Mouse (Mus musculus) left cerebral cortex, adult 18-20 months (tissue): ENCODE results near the gene Trit1. TPM values are rescaled to one million over a fixed set of nuclear protein-coding genes. Genes with fewer than 3 reads are reported as not detected.
"Not testable (repeated sequence)": the region's sequence is repeated elsewhere in the genome, so short reads cannot be mapped to it uniquely, and the experiment has no call there.

ENCODE experiments used
- DNase-seq, 2 experiments: peaks; one replicate each; pipeline ENCODE4 v3.0.0; 2021 to 2022; ENCODE audit warnings: low spot score in 2 of 2, mixed read lengths in 1 of 2
- long read RNA-seq, 2 experiments: library from polyadenylated mRNA; stranded (forward); transcript quantifications; one replicate each; pipeline ENCODE4 v2.0.0; 2021
- total RNA-seq, 2 experiments: library from RNA; stranded (reverse); gene quantifications; 2 replicates each; pipeline ENCODE4 v1.2.3; 2021

Trit1 gene
- total RNA-seq = 10 to 100 TPM; 18.0 to 18.2 TPM
- long read RNA-seq, experiment 1, transcript Trit1-201 (11 exons, 2,074 nt) = major isoform, 7 of 19 reads
- long read RNA-seq, experiment 1, partial matches to known transcripts = 2 of 19 reads
- long read RNA-seq, experiment 1, other reads (novel, unspliced or antisense) = 10 of 19 reads
- long read RNA-seq, experiment 2, partial matches to known transcripts = 1 of 10 reads
- long read RNA-seq, experiment 2, other reads (novel, unspliced or antisense) = 6 of 10 reads

DNA sequence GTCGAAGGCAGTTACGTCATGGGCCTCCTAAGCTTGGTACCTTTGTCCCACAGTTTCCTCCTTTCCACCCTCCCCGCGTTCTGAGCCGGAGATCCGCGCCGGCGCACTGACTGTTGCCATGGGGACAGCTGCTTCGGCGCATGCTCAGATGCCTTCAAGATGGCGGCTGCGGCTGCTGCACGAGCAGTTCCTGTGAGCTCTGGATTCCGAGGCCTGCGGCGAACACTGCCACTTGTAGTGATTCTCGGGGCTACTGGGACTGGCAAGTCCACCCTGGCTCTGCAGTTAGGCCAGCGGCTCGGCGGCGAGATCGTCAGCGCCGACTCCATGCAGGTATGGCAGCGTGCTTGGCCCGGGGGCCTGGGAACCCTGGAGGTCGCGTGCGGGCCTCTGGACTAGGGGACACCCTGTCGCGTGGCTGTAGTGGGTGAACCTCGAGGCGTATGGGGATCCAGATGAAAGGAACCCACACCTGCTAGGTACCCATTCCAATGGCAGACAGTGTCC is at the start of gene Trit1:
Gene Trit1 (plus strand): TSS at position 147 of the 507 bp plus-strand sequence.
- peak; percentile 96 for DNase-seq

- DNase-seq = no peak
These were observed 48.3 kb upstream of the Trit1 start for GRCm38 (mm10) chr4:122968106-122968505.

GRCm38 (mm10) chr4:122971191-122971590 is 45.2 kb upstream of the Trit1 start:
- DNase-seq = no peak

GRCm38 (mm10) chr4:122971646-122972045 is 44.8 kb upstream of the Trit1 start:
- no peak for DNase-seq

DNA sequence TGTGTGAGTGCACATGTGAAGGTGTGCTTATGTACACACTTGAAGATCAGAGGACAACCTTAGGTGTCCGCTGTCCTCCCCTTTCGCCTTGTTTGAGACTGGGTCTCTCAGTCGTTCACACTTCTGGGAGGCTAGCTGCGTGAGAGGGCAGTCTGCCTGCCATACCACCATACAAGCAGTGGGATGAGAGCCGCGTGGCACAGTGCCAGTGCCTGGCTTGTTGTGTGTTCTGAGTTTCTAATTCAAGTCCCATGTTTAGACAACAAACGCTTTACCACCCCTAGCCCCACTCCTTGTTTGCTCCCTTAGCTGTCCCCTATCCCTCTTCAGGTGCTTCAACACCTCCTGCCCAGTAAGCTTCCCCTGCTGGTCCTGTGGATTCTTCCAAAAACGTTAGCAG is 44.3 kb upstream of the Trit1 start:
- no peak for DNase-seq

GRCm38 (mm10) chr4:122974976-122975520 is 41.3 kb upstream of the Trit1 start:
- no peak for DNase-seq

DNA sequence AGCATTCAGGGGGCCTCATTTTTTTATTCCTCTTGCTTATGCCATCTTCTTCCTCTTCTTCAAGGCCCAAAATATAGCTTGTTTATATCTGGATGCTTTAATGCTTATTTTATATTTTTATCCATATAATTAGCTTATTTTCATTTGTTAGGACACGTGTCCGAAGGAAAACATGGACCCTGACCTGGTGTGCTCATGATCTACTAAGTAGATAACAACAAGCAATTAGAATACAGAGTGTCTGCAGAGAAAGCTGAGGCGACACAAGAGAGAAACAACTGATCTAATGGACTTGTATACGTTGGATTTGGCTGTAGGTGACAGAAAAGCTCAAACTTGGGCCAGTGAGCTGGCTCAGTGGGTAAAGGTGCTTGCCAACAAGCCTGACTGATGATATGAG is 39.5 kb upstream of the Trit1 start:
- no peak for DNase-seq

- DNase-seq = no peak
These were observed 37.5 kb upstream of the Trit1 start for GRCm38 (mm10) chr4:122978850-122979249.

- no peak for DNase-seq
These were observed 36.6 kb upstream of the Trit1 start for GRCm38 (mm10) chr4:122979826-122980225.

DNA sequence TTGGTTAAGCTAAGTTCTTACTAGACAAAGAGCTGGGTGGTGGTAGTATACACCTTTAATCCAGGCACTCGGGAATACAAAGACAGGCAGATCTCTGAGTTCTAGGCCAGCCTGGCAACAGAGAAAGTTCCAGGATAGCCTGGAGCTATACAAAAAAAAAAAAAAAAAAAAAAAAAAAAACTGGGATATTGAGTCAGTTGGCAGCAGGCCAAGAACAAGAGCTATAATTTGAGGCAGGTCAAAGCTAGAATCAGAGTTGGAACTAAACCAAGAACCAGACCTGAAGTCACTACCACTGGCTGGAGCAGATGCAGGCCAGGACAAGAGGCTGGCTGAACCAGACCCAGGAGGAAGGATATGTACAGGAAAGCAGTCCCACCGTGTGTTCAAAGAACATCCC is 35.7 kb upstream of the Trit1 start:
- no peak for DNase-seq

DNA sequence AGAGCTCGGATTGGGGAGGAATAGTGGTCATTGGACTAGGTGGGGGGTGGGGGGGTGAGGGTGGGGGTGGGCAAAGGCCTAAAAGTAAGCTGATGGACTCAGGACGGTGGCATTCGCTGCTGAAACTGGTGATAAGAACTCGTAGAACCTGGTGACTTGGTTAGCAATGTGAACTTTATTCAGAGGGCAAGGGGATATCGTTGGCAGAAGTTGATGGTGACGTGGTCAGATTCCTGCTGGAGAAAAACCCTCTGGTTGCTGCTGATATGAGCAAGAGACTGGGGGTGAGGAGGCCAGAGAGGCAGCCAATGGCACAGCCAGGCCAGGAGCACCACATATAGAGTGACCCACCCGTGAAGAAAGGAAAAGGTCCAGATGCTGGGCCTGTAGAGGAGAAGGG is 35.2 kb upstream of the Trit1 start:
- no peak for DNase-seq

DNA sequence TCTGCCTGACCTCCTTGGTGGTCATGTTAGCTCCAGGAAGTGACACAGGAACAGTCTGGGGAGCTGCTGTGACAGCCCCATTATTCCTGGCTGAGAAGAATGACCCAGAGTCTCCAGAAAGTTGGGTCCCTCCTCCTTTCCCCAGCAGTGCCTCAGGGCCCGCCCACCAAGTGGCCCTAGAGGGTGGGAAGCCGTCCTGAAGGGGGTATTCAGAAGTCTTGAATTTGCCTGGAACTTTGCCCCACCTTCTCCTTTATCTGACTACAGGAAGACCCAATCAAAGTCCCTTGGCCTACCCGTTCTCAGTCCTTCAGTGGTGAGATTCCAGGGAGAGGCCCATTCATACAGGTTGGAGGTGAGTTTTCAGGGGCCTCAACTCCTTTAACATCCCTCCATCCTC is 34.5 kb upstream of the Trit1 start:
- no peak for DNase-seq

DNA sequence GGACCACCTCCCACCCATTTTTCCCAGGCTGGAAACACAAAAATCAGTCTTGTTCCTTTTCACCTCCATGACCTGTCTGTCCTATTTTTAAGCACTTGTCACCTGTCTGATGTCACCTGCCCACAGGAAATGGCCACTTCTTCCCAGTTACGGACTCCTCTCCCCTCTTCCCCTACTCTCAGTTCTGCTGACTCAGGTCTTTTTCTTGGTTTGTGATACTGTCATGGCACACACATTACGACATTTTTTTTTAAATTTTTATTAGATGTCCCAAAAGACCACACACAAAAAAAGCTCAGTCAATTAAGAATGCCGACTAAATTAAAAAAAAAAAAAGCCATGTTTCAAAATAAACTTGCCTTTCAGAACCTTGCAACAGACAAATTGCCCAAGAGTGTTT is 33.9 kb upstream of the Trit1 start:
- no peak for DNase-seq

- DNase-seq = no peak
These were observed 32.7 kb upstream of the Trit1 start for GRCm38 (mm10) chr4:122983486-122984261.

DNA sequence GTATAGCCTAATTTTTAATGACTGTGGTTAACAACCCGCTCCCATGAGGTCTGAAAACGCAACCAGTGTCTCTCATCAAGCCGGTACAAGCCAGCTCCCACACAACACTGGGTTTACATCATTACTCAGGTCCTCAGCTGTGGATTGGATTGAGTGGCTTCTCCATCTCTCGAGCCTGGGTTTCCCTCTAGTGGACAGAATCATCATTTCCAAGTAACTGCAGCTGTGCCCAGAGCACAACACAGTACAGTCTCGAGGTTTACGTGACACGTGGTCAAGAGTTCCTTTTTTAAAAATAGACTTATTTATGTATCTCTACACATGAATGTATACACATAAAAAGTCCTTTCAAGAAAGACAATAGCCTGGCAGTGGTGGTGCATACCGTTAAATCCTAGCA is 31.3 kb upstream of the Trit1 start:
- peak; percentile 57 to 69 for DNase-seq

- DNase-seq = no peak
These were observed 29.0 kb upstream of the Trit1 start for GRCm38 (mm10) chr4:122987421-122987820.

GRCm38 (mm10) chr4:122988004-122988403 is 28.4 kb upstream of the Trit1 start:
- DNase-seq = not testable (repeated sequence)

- DNase-seq = no peak
These were observed 25.2 kb upstream of the Trit1 start for GRCm38 (mm10) chr4:122991177-122991576.

GRCm38 (mm10) chr4:122992276-122992675 is 24.1 kb upstream of the Trit1 start:
- DNase-seq = no peak

GRCm38 (mm10) chr4:122995404-122996220 is 20.8 kb upstream of the Trit1 start, which contains the start of gene Mycl:
Mycl (plus strand) TSS chr4:122995652.
- peak; percentile 87 to 88 for DNase-seq

DNA sequence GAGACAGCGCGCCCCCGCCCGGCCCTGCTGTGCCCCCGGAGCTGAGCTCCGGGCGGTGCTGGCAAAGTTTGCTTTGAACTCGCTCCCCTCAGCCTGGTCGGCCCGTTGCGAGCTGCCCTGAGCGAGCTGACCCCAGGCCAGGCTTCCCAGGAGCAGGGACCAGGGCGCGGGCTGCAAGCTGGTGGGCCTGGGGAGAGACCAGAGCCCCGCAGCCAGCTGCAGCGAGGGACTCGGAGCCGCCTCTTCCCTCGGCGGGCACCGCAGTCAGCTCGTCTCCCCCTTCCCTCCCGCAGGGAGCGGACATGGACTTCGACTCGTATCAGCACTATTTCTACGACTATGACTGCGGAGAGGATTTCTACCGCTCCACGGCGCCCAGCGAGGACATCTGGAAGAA is 20.2 kb upstream of the Trit1 start:
- no peak for DNase-seq
